Mouse (Mus musculus) heart, postnatal 4 days (tissue): ENCODE measurements around the gene Slpi. TPM values are rescaled to one million over a fixed set of nuclear protein-coding genes. Genes with fewer than 3 reads are reported as not detected.

Experiments used
- DNase-seq: peaks from one replicate; pipeline ENCODE4 v3.0.0; 2021
- total RNA-seq, 2 experiments: library from RNA; stranded (reverse); gene quantifications; 2 replicates each; pipeline ENCODE4 v1.2.3; 2021

The Slpi gene
- total RNA-seq = under 1 TPM; 0.41 to 0.83 TPM

- DNase-seq = peak; percentile 24
Measured at GRCm38 (mm10) chr2:164389020-164389419, at the start of gene Slpi. Gene Slpi (minus strand): TSS chr2:164389095.

GRCm38 (mm10) chr2:164438257-164438656 is 49.4 kb upstream of the Slpi start:
- no peak for DNase-seq

GRCm38 (mm10) chr2:164437710-164438109 is 48.8 kb upstream of the Slpi start:
- no peak for DNase-seq

GRCm38 (mm10) chr2:164436961-164437360 is 48.1 kb upstream of the Slpi start:
- no peak for DNase-seq

- no peak for DNase-seq
Measured at GRCm38 (mm10) chr2:164436215-164436913, 47.5 kb upstream of the Slpi start.

- DNase-seq = no peak
Measured at GRCm38 (mm10) chr2:164435216-164436090, 46.6 kb upstream of the Slpi start.

- no peak for DNase-seq
Measured at GRCm38 (mm10) chr2:164434681-164435080, 45.8 kb upstream of the Slpi start.

- no peak for DNase-seq
Measured at GRCm38 (mm10) chr2:164433278-164433895, 44.5 kb upstream of the Slpi start.

GRCm38 (mm10) chr2:164432541-164433191 is 43.8 kb upstream of the Slpi start:
- peak; percentile 60 for DNase-seq

GRCm38 (mm10) chr2:164431676-164432465 is 43.0 kb upstream of the Slpi start:
- DNase-seq = no peak

GRCm38 (mm10) chr2:164430697-164431096 is 41.8 kb upstream of the Slpi start:
- DNase-seq = no peak

- DNase-seq = no peak
Measured at GRCm38 (mm10) chr2:164429881-164430615, 41.2 kb upstream of the Slpi start.

- no peak for DNase-seq
Measured at GRCm38 (mm10) chr2:164428451-164428850, 39.6 kb upstream of the Slpi start.

GRCm38 (mm10) chr2:164426952-164427351 is 38.1 kb upstream of the Slpi start:
- DNase-seq = no peak

GRCm38 (mm10) chr2:164426121-164426520 is 37.2 kb upstream of the Slpi start:
- no peak for DNase-seq

- DNase-seq = no peak
Measured at GRCm38 (mm10) chr2:164425401-164425800, 36.5 kb upstream of the Slpi start.

GRCm38 (mm10) chr2:164424406-164424805 is 35.5 kb upstream of the Slpi start:
- DNase-seq = no peak

- DNase-seq = no peak
Measured at GRCm38 (mm10) chr2:164423464-164423863, 34.6 kb upstream of the Slpi start.

- DNase-seq = no peak
Measured at GRCm38 (mm10) chr2:164422675-164423393, 33.9 kb upstream of the Slpi start.

GRCm38 (mm10) chr2:164421979-164422378 is 33.1 kb upstream of the Slpi start:
- DNase-seq = no peak
